Mouse (Mus musculus) ES-E14 (cell line): ENCODE measurements around the gene Mars2. TPM values are rescaled to one million over a fixed set of nuclear protein-coding genes. Genes with fewer than 3 reads are reported as not detected.
A peak's percentile ranks its signal among the peaks of the same experiment; 100 is the strongest.

Experiments used
- DNase-seq: peaks from one replicate; pipeline ENCODE4 v3.0.0-alpha.2; 2013; ENCODE audit warnings: low read depth, low spot score
- H3K27ac ChIP-seq: 2 replicates; pipeline ENCODE4 v1.5.1; 2012; ENCODE audit warnings: low read depth, mild to moderate bottlenecking, low read length, moderate library complexity, mixed read lengths; ENCODE audit not compliant: poor library complexity, insufficient read depth, severe bottlenecking
- H3K36me3 ChIP-seq: 2 replicates; pipeline ENCODE4 v1.6.1; 2012; ENCODE audit warnings: mild to moderate bottlenecking, low read length, moderate library complexity, mixed read lengths; ENCODE audit not compliant: control insufficient read depth, poor library complexity, insufficient read depth, severe bottlenecking
- H3K4me1 ChIP-seq, 2 experiments: fragments of 150-350 bp in 1 of 2; sonication (generic) in 1 of 2; 2 replicates each; pipeline ENCODE4 v1.6.1; 2012; ENCODE audit warnings: low read length in 2 of 2, mild to moderate bottlenecking in 1 of 2, mixed read lengths in 1 of 2; ENCODE audit not compliant: control insufficient read depth in 2 of 2, insufficient read depth in 2 of 2, poor library complexity in 1 of 2
- H3K4me3 ChIP-seq, 2 experiments: fragments of 150-350 bp in 1 of 2; sonication (generic) in 1 of 2; 2 replicates each; pipeline ENCODE4 v1.5.1; 2012; ENCODE audit warnings: low read length in 2 of 2, low read depth in 1 of 2, mild to moderate bottlenecking in 1 of 2, mixed read lengths in 1 of 2; ENCODE audit not compliant: insufficient read depth in 1 of 2, poor library complexity in 1 of 2, severe bottlenecking in 1 of 2
- H3K9ac ChIP-seq: 2 replicates; pipeline ENCODE4 v1.6.1; 2012; ENCODE audit warnings: low read depth, mild to moderate bottlenecking, low read length, mixed read lengths; ENCODE audit not compliant: poor library complexity, insufficient read depth, severe bottlenecking
- H3K9me3 ChIP-seq: fragments of 150-350 bp; sonication (generic); 2 replicates; pipeline ENCODE4 v1.6.1; 2012; ENCODE audit warnings: low read depth, mild to moderate bottlenecking, low read length; ENCODE audit not compliant: control insufficient read depth, insufficient read depth
- CHD2 ChIP-seq: IDR thresholded peaks from 2 replicates; pipeline ENCODE4 v1.6.1; 2014; ENCODE audit warnings: mild to moderate bottlenecking, low read depth, low read length, inconsistent platforms
- HCFC1 ChIP-seq: IDR thresholded peaks from 2 replicates; pipeline ENCODE4 v1.6.1; 2012; ENCODE audit warnings: low read length, inconsistent platforms, borderline replicate concordance; ENCODE audit not compliant: insufficient read depth
- MAFK ChIP-seq: IDR thresholded peaks from 2 replicates; pipeline ENCODE4 v1.6.1; 2014; ENCODE audit warnings: mild to moderate bottlenecking, low read depth, low read length, inconsistent platforms; ENCODE audit not compliant: insufficient read depth
- ZC3H11A ChIP-seq: IDR thresholded peaks from 2 replicates; pipeline ENCODE4 v1.6.1; 2012; ENCODE audit warnings: low read depth, mild to moderate bottlenecking, inconsistent platforms, low read length, borderline replicate concordance
- ZNF384 ChIP-seq: IDR thresholded peaks from 2 replicates; pipeline ENCODE4 v1.6.1; 2012; ENCODE audit warnings: low read depth, low read length, inconsistent platforms
- in situ Hi-C, 2 experiments: fragments of 600-800 bp; cut with MboI; formaldehyde crosslinking; loops; one replicate each; pipeline ENCODE4 v1.15.1; 2025; ENCODE audit warnings: low sequenced_read_pairs in 2 of 2, inconsistent platforms in 1 of 2; ENCODE audit not compliant: unreplicated experiment in 2 of 2
- total RNA-seq: library from RNA; depleted of rRNA; stranded (reverse); fragments of 300-350 nt; gene quantifications from 2 replicates; pipeline ENCODE4 v1.2.3, GENCODE M21; 2012

Mars2 gene
- total RNA-seq, 1 experiment, result 9.9 TPM

DNA sequence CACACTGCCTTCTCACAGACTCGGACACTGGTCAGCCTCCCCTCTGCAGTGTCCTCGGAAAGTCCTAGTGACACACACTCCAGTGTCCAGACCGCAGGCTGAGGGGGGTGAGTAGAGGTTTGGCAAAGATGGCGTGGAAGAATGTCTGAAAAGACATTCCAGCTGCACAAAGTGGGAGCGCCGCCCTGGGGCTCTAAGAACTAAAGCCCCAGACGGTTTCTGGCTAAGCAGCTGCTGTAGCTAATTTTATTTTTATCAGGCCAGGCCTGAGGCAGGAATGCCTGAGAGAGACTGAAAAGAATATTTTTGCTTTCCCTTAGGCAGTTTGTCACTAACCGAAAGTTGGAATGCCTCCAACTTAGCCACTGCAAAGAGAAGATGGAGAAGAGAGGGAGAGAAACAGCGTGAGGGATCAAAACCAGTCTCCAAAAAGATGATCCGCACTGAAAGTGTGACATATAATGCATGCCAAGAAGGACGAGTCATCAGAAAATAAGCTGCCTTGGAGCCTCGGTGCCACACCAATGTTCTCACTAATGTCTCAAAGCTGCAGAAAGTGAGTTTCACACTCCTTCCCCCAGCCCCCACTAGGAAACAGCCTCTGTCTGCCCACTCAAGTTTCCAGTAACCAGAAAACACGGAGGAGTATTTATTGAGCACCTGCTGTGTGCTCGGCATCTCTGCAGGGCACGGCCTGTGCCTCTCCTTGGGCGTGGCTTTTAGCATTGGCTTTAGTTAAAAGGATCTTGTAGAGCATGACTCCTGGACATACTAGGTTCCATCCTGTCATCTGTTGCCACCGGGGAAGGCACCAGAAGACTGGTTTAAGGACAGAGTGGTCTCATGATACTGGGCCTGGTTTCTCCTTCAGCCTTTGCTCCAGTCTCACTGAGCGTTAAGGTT, 34.9 kb upstream of the Mars2 start:
- no peak for DNase-seq
- Histone ChIP-seq H3K27ac (no peak overlapping the region), H3K4me1 (peaks cover 0 to 25% of the 10 kb centered on the region in 2 experiments; a peak in 2 of 4 replicates), H3K4me3 (no peak overlapping the region), H3K9ac (no peak overlapping the region), H3K36me3 (no peaks in the 10 kb centered on the region), H3K9me3 (no peaks in the 10 kb centered on the region)
- in situ Hi-C loops, result no loop called here
- TF ChIP-seq CHD2 (no peak), MAFK (no peak), ZNF384 (no peak), HCFC1 (no peak), ZC3H11A (no peak)

DNA sequence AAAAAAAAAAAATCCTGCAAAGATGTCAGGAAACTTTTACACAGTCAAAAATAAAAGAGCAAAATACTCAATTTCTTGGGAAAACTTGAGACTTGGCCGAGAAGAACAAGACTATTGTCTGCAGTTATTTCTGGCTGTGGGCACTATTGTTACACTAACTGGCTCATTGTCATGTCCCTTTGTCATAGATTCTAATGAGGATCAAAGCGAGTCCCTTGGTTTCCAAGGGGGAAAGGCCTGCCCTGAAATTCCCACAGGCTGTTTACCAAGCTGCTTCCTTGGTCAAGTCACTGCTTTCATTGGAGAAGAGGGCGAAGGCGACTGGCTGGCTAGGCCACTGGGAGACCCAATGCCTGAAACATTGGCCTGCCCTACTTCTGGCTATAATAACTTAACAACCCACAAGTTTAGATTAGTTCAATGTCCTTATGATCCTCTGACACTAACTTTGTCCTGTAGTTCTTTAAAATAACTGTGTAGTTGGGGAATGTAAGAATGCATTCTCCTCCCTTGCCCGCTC, 31.1 kb upstream of the Mars2 start:
- no peaks in the 10 kb centered on the region for H3K36me3 ChIP-seq
- peaks cover 0 to 28% of the 10 kb centered on the region in 2 experiments; a peak in 2 of 4 replicates for H3K4me1 ChIP-seq
- TF ChIP-seq ZC3H11A (no peak), CHD2 (peak; percentile 35; the same call in 1 of the 2 replicates), ZNF384 (0 out of 2 replicates have a peak, but pooled peaks have one; percentile 26), HCFC1 (no peak)
- H3K9ac ChIP-seq, result no peak overlapping the region
- no peak overlapping the region for H3K27ac ChIP-seq
- in situ Hi-C loops, result no loop called here
- no peaks in the 10 kb centered on the region for H3K9me3 ChIP-seq
- H3K4me3 ChIP-seq, result no peak overlapping the region
- peak; percentile 69 for DNase-seq

- no peak for TF ChIP-seq MAFK
- TF ChIP-seq ZC3H11A, result no peak
- no peak for TF ChIP-seq HCFC1
- no peak for TF ChIP-seq CHD2
- TF ChIP-seq ZNF384, result no peak
- H3K9me3 ChIP-seq, result no peaks in the 10 kb centered on the region
- H3K4me1 ChIP-seq, result peaks cover 0 to 23% of the 10 kb centered on the region in 2 experiments; a peak in 2 of 4 replicates
- no peak for DNase-seq
- in situ Hi-C loops, result no loop called here
- H3K9ac ChIP-seq, result no peak overlapping the region
- H3K36me3 ChIP-seq, result no peaks in the 10 kb centered on the region
- H3K27ac ChIP-seq, result no peak overlapping the region
- H3K4me3 ChIP-seq, result no peak overlapping the region
Observed at GRCm38 (mm10) chr1:55207561-55207960, 29.4 kb upstream of the Mars2 start.

DNA sequence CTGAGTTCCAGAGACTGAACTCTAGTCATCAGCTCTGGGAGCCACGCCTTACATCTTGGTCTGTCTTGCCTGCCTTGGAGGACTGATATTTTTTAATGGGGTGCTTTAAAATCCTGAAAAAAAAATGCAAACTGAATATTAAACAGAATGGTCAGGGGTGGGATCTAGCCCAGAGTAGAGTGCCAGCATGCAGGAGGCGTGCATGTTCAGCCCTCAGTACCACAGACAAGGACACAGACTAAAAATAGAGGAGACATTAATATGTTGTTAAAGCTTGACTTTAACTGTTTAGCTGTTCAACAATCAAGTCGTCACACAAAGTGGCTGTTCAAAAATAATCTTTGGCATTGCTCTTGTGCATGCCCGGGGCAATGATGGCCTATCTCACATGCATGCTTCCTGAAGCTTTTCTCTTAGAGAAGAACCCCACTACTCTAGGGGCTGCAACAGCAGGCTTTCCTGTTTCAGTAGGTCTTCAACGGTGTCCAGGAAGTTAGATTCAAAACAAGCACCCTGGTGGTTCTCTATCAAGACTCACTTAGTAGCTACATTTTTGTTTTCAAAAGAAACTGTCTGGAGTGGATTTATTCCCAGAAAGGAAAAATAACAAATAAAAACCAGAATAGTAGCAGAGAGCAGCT, 28.4 kb upstream of the Mars2 start:
- TF ChIP-seq ZNF384 (no peak), CHD2 (no peak), HCFC1 (no peak), MAFK (no peak), ZC3H11A (no peak)
- H3K9me3 ChIP-seq, result no peaks in the 10 kb centered on the region
- no peak overlapping the region for H3K27ac ChIP-seq
- no peak overlapping the region for H3K9ac ChIP-seq
- H3K4me3 ChIP-seq, result no peak overlapping the region
- in situ Hi-C loops, result no loop called here
- H3K4me1 ChIP-seq, result peaks cover 0 to 27% of the 10 kb centered on the region in 2 experiments; a peak in 2 of 4 replicates
- H3K36me3 ChIP-seq, result no peaks in the 10 kb centered on the region
- DNase-seq, result no peak
